Mouse (Mus musculus) hindbrain, embryonic 15.5 days (tissue): ENCODE measurements around the gene Nedd1. TPM values are rescaled to one million over a fixed set of nuclear protein-coding genes. Genes with fewer than 3 reads are reported as not detected.

Experiments
- ATAC-seq: fragments of 200-750 bp; cut with Nextera tagmentation; 2 replicates; pipeline ENCODE4 v1.8.0; 2017; ENCODE audit warnings: low read depth, moderate number of reproducible peaks, moderate TSS enrichment; ENCODE audit not compliant: low FRiP score
- H3K27ac ChIP-seq: fragments of 300-500 bp; sonication (generic); replicated peaks from 2 replicates; pipeline ENCODE4 v1.5.1; 2015; ENCODE audit warnings: mild to moderate bottlenecking, inconsistent platforms
- H3K27me3 ChIP-seq: fragments of 300-500 bp; sonication (generic); 2 replicates; pipeline ENCODE4 v1.6.1; 2015; ENCODE audit warnings: control low read depth, inconsistent platforms
- H3K36me3 ChIP-seq: fragments of 300-500 bp; sonication (generic); 2 replicates; pipeline ENCODE4 v1.6.1; 2015; ENCODE audit warnings: control low read depth, inconsistent platforms
- H3K4me1 ChIP-seq: fragments of 300-500 bp; sonication (generic); replicated peaks from 2 replicates; pipeline ENCODE4 v1.6.1; 2015; ENCODE audit warnings: control low read depth, inconsistent platforms
- H3K4me2 ChIP-seq: fragments of 300-500 bp; sonication (generic); 2 replicates; pipeline ENCODE4 v1.6.1; 2015; ENCODE audit warnings: moderate library complexity, mild to moderate bottlenecking, inconsistent platforms
- H3K4me3 ChIP-seq: fragments of 300-500 bp; sonication (generic); 2 replicates; pipeline ENCODE4 v1.5.1; 2015; ENCODE audit warnings: mild to moderate bottlenecking, inconsistent platforms
- H3K9ac ChIP-seq: fragments of 300-500 bp; sonication (generic); 2 replicates; pipeline ENCODE4 v1.6.1; 2015; ENCODE audit warnings: inconsistent platforms
- H3K9me3 ChIP-seq: fragments of 300-500 bp; sonication (generic); 2 replicates; pipeline ENCODE4 v1.6.1; 2016; ENCODE audit warnings: control low read depth, inconsistent platforms
- WGBS: fragments of 180-500 bp; shearing (Covaris S2); methylation state at CpG from one replicate; pipeline ENCODE4 v1.1.7; 2015; 5-methylcytosine and 5-hydroxymethylcytosine counted together
- polyA plus RNA-seq: library from polyadenylated mRNA; unstranded; fragments of >200 nt; fragmentation: Nextera tagmentation; extraction: Ambion mirVana; gene quantifications from 2 replicates; pipeline ENCODE4 v1.2.1, GENCODE M21; 2015

Gene Nedd1
- polyA plus RNA-seq = 12.6 and 13.6 TPM in 2 replicates

DNA sequence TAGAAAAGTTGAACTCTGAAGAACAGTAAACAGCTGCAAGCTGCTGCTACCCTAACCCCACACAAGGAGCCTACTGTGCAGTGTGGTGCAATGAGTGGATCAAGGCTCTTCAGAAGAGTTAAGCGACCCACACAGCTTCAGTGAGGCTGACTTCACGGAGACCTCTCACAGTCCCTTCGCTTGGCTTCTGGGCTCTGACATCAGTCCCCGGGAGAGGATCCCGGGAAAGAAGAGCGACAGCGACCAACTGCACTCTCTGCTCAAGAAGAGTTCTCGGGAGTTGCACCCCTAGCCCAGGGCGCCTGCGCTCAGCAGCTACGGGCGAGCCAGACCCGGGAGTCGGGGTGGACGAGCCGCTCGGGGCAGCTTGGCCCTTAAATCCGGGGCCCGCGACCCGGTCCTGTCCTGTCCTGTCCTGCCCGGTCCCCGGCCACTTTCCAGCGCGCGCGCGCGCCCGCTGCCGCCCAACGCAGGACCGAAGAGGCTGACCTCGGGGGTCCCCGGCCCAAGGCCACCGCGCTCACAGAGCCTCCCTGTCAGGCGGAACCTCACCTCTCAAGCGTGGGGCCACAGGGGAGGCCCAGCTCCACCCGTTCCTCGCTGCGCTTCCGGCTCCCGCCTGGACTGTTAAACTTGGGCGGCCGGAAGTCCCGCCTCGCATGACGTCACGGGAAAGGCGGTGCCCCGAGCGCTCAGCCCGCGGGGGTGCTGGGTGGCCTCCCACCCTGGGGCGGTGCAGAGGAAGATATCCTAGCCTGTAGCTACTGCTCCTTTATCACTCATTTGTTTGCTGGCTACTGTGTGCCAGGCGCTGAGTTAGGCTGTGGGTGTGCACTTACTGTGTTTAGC lies at the start of gene Nedd1:
TSS of gene Nedd1 (minus strand) at position 650 of the 849 bp plus-strand sequence.
- no peaks in the 10 kb centered on the region for H3K36me3 ChIP-seq
- peak within 1 kb of the TSS; percentile 74 for H3K27ac ChIP-seq
- peak; percentile 97 for ATAC-seq
- peak within 1 kb of the TSS; percentile 82 for H3K4me3 ChIP-seq
- peak within 1 kb of the TSS; percentile 73 for H3K9ac ChIP-seq
- H3K9me3 ChIP-seq = no peaks in the 10 kb centered on the region
- no peaks in the 10 kb centered on the region for H3K27me3 ChIP-seq
- H3K4me1 ChIP-seq = peaks cover 8% of the 10 kb centered on the region
- H3K4me2 ChIP-seq = peak within 1 kb of the TSS; percentile 78
- WGBS = under 1% methylated on average over 57 of the region's 57 CpGs

DNA sequence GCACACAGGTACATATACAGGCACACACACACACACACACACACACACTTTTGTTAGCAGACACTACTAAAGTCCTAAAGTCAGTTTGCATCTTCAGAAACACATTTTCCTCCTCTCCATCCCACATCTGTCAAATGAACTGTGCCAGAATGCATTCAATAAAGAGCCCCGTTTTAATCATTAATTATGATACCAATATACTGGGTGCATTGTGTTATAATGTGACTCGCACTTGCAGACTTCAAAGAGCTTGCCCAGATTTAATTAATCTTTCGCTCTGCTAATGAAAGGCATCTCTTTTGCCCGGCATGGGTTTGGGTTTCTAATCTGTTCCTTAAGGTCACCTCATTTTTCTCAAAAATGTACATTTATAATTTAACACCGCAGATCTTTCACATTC lies 32.1 kb upstream of the Nedd1 start:
- Histone ChIP-seq H3K27me3 (no peaks in the 10 kb centered on the region), H3K36me3 (no peaks in the 10 kb centered on the region), H3K4me3 (no peak overlapping the region), H3K4me2 (no peak overlapping the region), H3K4me1 (no peaks in the 10 kb centered on the region), H3K9me3 (no peaks in the 10 kb centered on the region), H3K27ac (no peak overlapping the region), H3K9ac (no peak overlapping the region)
- 50% methylated on average over 5 of the region's 5 CpGs for WGBS
- 0 out of 2 replicates have a peak, but pooled peaks have one; percentile 59 for ATAC-seq

- no peak overlapping the region for H3K9ac ChIP-seq
- no peaks in the 10 kb centered on the region for H3K9me3 ChIP-seq
- no peak overlapping the region for H3K4me2 ChIP-seq
- H3K27ac ChIP-seq = no peak overlapping the region
- H3K36me3 ChIP-seq = no peaks in the 10 kb centered on the region
- H3K4me3 ChIP-seq = no peak overlapping the region
- H3K27me3 ChIP-seq = no peaks in the 10 kb centered on the region
- H3K4me1 ChIP-seq = no peaks in the 10 kb centered on the region
- 93% methylated on average over 3 of the region's 3 CpGs for WGBS
- no peak for ATAC-seq
These were observed 8.1 kb upstream of the Nedd1 start for GRCm38 (mm10) chr10:92730339-92730738.

DNA sequence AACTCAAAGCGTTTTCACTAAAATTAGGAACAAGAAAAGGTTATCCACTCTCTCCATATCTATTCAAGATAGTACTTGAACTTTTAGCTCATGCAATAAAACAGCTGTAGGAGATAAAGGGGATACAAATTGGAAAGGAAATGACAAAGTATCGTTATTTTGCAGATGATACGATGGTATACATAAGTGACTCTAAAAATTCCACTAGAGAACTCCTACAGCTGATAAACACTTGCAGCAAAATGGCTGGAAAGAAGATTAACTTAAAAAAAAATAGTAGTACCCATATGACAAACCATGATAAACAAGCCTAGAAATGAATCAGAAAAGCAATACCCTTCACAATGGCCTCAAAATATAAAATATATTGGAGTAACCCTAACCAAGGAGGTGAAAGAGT lies 6.5 kb upstream of the Nedd1 start:
- no peaks in the 10 kb centered on the region for H3K27me3 ChIP-seq
- H3K4me2 ChIP-seq = no peak overlapping the region
- 92% methylated on average over 3 of the region's 3 CpGs for WGBS
- H3K9me3 ChIP-seq = no peaks in the 10 kb centered on the region
- no peak overlapping the region for H3K27ac ChIP-seq
- no peaks in the 10 kb centered on the region for H3K36me3 ChIP-seq
- no peak for ATAC-seq
- H3K4me1 ChIP-seq = no peaks in the 10 kb centered on the region
- no peak overlapping the region for H3K4me3 ChIP-seq
- no peak overlapping the region for H3K9ac ChIP-seq

DNA sequence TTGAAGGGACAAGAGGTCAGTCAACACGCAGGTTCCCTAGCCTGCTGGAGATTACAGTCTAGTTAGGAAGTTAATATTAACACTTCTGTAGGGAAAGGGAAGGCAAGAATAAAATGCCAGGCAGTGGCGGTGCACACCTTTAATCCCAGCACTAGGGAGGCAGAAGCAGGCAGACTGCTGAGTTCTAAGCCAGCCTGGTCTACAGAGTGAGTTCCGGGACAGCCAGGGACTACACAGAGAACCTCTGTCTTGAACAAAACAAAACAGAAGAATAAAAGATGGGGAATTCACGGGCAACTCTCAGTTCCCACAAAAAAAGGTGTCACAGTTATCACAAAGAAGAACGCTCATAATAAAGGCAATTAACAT lies 384 bp upstream of the Nedd1 start:
- H3K27ac ChIP-seq = peak overlapping the region; percentile 74

GRCm38 (mm10) chr10:92699032-92699431 lies 23.2 kb downstream of the Nedd1 start:
- ATAC-seq = no peak

More for the DNA sequence above, 384 bp upstream of the Nedd1 start:
- Histone ChIP-seq H3K9me3 (no peaks in the 10 kb centered on the region), H3K9ac (peak overlapping the region; percentile 73), H3K4me2 (peak overlapping the region; percentile 78), H3K4me3 (peak overlapping the region; percentile 82), H3K4me1 (peaks cover 8% of the 10 kb centered on the region), H3K36me3 (no peaks in the 10 kb centered on the region), H3K27me3 (no peaks in the 10 kb centered on the region)
- ATAC-seq = no peak
- WGBS = 34% methylated on average over 5 of the region's 5 CpGs

GRCm38 (mm10) chr10:92675056-92675455 lies 47.2 kb downstream of the Nedd1 start:
- Histone ChIP-seq H3K27me3 (no peaks in the 10 kb centered on the region), H3K4me3 (no peak overlapping the region), H3K4me2 (no peak overlapping the region), H3K9ac (no peak overlapping the region), H3K9me3 (no peaks in the 10 kb centered on the region), H3K4me1 (no peaks in the 10 kb centered on the region), H3K36me3 (no peaks in the 10 kb centered on the region), H3K27ac (no peak overlapping the region)
- 89% methylated on average over 4 of the region's 4 CpGs for WGBS
- ATAC-seq = no peak

More at GRCm38 (mm10) chr10:92699032-92699431, 23.2 kb downstream of the Nedd1 start:
- H3K4me1 ChIP-seq = no peaks in the 10 kb centered on the region
- H3K4me3 ChIP-seq = no peak overlapping the region
- no peak overlapping the region for H3K9ac ChIP-seq
- H3K27ac ChIP-seq = no peak overlapping the region
- H3K9me3 ChIP-seq = no peaks in the 10 kb centered on the region
- no peaks in the 10 kb centered on the region for H3K36me3 ChIP-seq
- no peaks in the 10 kb centered on the region for H3K27me3 ChIP-seq
- H3K4me2 ChIP-seq = no peak overlapping the region
- 77% methylated on average over 6 of the region's 6 CpGs for WGBS

- no peaks in the 10 kb centered on the region for H3K27me3 ChIP-seq
- no peaks in the 10 kb centered on the region for H3K4me1 ChIP-seq
- ATAC-seq = no peak
- H3K9me3 ChIP-seq = no peaks in the 10 kb centered on the region
- no peak overlapping the region for H3K4me2 ChIP-seq
- WGBS = 96% methylated on average over 4 of the region's 4 CpGs
- no peak overlapping the region for H3K9ac ChIP-seq
- no peak overlapping the region for H3K27ac ChIP-seq
- H3K4me3 ChIP-seq = no peak overlapping the region
- H3K36me3 ChIP-seq = no peaks in the 10 kb centered on the region
These were observed 50.3 kb downstream of the Nedd1 start for GRCm38 (mm10) chr10:92671906-92672305.

DNA sequence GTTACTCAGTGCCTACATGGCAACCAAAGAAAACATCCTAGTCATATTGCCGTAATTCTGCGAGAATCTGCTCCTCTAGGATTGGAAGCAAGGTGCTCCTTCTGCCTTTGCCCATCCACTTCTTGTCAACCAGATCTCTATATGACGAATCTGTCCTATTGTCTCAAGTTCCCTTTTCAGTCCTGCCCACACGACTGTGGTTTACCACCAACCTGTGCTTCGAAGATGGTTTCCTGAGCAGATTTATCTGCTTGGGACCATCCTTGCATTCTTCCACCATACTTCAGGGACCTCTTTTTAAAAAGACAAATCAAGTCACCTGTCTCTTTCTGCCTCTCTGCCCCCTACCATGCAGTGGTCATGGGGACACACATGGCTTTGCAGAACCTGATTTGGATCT lies 56.9 kb downstream of the Nedd1 start:
- Histone ChIP-seq H3K27ac (no peak overlapping the region), H3K4me3 (no peak overlapping the region), H3K4me2 (no peak overlapping the region), H3K9ac (no peak overlapping the region), H3K36me3 (no peaks in the 10 kb centered on the region), H3K4me1 (no peaks in the 10 kb centered on the region), H3K27me3 (no peaks in the 10 kb centered on the region), H3K9me3 (no peaks in the 10 kb centered on the region)
- 85% methylated on average over 5 of the region's 5 CpGs for WGBS
- ATAC-seq = no peak

DNA sequence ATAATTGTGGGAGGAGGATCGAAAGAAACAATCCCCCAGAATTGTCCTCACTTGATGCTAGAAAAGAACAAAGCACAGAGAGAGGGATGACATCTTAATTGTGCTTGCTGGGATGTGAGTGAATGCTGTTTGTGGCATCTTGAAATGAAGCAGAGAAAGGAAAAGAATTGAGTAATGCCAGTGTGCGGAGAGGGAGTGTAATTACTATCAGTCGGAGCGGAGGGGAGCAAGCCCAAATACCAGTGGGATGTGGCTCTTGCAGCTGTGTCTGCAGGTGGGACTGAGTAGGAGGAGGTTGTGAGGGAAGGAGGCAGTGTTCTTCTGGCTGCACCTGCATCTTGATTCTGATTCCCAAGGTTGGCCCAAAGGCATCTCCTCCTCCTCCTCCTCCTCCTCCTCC lies 69.0 kb downstream of the Nedd1 start:
- no peak for ATAC-seq
- 56% methylated on average over 4 of the region's 4 CpGs for WGBS
- Histone ChIP-seq H3K9ac (no peak overlapping the region), H3K4me3 (no peak overlapping the region), H3K36me3 (no peaks in the 10 kb centered on the region), H3K4me2 (no peak overlapping the region), H3K9me3 (no peaks in the 10 kb centered on the region), H3K27ac (no peak overlapping the region), H3K4me1 (peaks cover 10% of the 10 kb centered on the region), H3K27me3 (no peaks in the 10 kb centered on the region)

- ATAC-seq = no peak; the same call in 1 of the 2 replicates
- Histone ChIP-seq H3K27ac (0 out of 2 replicates have a peak overlapping the region, but pooled peaks have one; percentile 53), H3K27me3 (no peaks in the 10 kb centered on the region), H3K9me3 (no peaks in the 10 kb centered on the region), H3K4me3 (no peak overlapping the region), H3K36me3 (no peaks in the 10 kb centered on the region), H3K4me2 (no peak overlapping the region), H3K9ac (no peak overlapping the region), H3K4me1 (peaks cover 9% of the 10 kb centered on the region; the same call in 1 of the 2 replicates)
- WGBS = 26% methylated on average over 3 of the region's 3 CpGs
These were observed 69.8 kb downstream of the Nedd1 start for GRCm38 (mm10) chr10:92652399-92652920.

GRCm38 (mm10) chr10:92651266-92651665 lies 71.0 kb downstream of the Nedd1 start:
- ATAC-seq = no peak

More at GRCm38 (mm10) chr10:92651266-92651665, 71.0 kb downstream of the Nedd1 start:
- Histone ChIP-seq H3K27me3 (no peaks in the 10 kb centered on the region), H3K4me2 (no peak overlapping the region), H3K27ac (no peak overlapping the region), H3K9ac (no peak overlapping the region), H3K4me3 (no peak overlapping the region), H3K9me3 (no peaks in the 10 kb centered on the region), H3K4me1 (peaks cover 9% of the 10 kb centered on the region; the same call in 1 of the 2 replicates), H3K36me3 (no peaks in the 10 kb centered on the region)
- WGBS = 90% methylated on average over 3 of the region's 3 CpGs
